Mouse (Mus musculus) thymus, postnatal 14 days (tissue): ENCODE measurements around the gene Agbl1.

ENCODE experiments used
- DNase-seq: peaks from one replicate; pipeline ENCODE4 v3.0.0; 2021

Agbl1 gene

DNA sequence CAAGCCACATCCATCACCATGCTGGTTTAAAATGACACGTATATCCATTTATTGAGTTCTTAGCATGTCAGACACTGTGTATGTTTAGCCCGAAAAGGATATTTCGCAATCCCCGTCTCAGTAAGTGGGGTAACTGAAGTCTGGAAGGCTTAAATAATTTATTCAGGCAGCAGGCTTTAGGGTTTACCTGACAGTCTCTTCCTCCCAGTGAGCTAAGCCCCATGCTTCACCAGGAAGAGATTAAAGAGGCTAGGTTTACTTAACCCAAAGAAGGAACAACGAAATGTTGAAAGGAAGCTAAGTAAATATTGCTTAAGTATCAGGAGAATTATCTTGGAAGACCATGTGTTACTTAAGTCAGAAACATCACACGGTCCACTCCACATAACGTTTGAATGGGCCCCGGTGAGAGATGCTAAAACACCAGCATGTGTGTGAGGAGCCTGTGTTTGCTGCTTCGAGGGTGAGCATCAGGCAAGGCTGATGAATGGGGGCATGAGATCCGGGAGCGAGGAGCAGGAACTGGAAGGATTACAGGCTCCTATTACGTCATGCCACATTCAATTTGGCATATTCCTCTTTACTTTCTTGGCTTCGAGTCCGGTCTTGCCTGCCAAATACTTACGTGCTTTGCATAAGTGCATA is 162.7 kb downstream of the Agbl1 start:
- no peak for DNase-seq

DNA sequence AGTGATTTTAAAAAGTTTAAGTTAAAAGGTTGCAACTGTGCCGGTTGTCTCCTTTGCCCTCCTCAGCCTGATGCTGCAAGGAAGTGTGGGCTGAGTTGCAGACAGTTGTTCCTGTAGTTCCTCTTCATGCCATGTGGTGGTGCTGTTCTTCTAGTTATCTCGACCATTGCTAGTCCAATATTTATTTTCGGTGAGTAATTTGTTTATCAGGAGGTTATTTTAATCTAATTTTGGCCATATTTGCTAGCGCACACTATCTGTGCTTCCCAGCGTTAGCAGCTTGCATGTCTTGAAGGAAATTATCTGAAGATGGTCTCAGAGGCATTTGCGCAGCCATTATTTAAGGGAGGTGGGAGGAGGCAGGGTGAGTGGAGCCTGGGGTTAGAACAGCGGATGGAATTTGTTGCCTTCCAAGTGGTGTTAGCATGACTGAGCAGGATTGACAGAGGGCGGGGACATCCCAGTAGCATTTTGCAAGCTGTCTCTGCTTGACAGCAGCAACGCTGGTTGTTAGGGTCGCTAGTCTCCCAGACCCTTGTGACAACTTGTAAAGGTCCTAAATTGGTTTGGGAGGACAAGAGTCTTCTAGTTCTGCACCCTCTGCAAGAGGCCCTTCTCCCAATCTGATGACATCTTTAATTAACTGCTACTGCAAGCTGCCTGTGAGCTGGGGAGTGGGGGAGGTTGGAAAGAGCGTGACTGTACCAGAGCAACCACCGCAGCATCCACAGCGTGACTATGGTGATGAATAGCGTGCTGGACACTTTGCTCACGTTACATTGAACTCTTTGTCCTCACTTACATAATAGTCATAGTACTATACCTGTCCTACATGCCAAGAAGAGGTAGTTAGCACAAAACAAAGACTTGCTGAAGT is 163.5 kb downstream of the Agbl1 start:
- peak; percentile 39 for DNase-seq

DNA sequence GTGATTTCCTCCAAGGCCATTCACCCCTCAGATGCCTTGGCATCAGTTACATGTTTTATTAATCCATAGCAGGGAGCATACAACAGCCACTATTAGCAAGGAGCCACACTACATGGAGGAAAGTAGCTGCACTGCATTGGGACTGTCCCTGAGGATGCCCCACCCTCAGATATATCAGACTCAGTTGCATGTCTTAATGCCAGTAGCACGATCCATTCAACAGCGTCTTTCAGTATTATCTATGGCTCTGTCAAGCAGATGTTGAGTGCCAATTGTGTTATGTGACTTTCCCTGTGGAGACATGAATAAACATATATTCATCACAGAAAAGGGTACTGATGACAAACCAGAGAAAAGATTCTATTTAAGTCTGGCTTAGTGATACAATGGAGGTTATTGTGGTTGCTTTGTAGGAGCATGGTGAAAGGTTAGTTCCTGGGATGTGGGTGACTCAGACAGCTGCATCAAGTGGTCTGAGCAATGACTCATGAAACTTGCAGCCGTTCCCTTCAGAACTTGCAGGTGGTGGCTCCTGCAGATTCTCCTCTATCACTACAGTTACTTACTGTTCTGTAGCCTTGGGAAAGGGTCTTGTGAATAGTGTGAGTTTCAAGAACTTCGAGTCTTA is 178.4 kb downstream of the Agbl1 start:
- peak; percentile 4 for DNase-seq

DNA sequence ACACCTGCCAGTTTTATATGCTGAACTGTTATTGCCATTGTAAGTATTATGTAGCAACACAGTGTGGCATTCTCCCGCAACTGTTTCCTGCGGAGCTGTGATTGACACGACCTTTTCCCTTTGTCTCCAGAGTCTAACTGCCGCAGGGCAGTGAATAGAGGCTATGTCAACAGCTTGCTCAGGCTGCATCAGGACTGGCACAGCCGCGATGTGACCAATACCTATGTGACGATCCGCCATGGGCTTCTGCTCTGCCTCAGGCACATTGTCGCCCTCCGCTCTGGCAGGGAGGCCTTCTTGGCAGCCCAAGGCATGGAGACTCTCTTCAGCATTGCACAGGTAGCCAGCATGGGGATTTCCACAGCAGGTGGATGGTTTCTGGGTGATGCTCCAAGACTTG is 179.3 kb downstream of the Agbl1 start:
- DNase-seq: no peak

DNA sequence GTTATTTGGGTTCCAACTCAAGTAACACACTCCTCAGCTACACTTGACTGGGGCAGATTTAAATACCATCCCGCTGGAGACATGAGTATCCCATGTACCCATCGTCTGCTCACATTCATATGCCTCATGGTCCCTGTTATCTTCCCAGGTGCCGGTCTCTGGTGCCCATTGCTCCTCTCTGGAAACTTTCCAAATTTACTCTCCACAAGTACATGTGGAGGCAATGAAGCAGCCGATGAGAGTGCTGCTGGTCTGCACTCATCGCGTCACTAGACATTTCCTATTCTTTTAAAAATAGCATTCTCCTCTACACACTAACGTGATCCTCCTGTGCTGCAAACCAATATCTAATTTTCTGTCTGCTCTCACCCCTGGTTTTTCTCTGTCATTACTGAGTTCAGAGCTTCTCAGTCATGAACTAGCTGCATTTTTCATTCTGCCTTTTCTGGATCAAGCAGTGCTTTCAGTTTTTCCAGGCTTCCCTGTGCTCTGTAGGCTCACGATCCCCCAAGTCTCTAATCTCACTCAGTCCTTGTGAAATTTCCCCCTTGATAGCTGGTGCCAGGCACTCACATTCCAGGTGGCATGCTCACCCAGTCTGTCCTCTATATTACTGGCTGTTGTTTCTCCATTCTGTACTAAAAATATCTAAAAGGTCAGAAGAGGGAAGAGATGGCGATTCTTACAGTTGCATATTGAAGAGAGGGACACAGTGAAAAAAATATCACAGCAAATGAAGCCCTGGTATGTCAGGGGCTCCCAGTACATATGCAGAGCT is 180.9 kb downstream of the Agbl1 start:
- no peak for DNase-seq

DNA sequence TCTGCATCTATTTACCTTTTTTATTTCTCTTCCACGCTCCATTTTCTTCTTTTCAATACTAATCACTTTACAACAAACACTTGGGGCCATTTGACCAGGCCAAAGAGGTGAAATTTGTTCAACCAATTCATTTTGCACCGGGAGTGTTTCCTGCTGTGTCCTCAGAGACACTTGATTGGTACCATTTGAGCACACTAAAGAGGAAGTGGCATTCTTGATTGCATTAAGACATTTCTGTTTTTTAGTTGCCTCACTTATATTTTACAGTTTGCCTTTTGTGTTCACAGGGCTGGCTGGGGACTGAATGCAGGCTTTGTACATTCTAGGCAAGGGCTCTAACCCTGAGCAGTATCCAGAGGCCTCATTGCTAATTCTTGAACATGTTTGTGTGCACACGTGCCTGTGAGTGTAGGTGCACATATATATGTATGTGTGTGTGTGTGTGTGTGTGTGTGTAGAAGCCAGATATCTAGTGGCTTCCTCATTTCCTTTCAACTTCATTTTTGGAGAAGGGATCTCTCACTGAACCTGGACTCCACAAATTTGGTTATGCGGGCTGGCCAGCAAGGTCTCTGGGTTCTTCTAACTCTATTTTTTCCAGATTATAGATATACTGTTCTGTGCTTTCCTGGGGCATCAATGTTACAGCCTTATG is 182.4 kb downstream of the Agbl1 start:
- no peak for DNase-seq

DNA sequence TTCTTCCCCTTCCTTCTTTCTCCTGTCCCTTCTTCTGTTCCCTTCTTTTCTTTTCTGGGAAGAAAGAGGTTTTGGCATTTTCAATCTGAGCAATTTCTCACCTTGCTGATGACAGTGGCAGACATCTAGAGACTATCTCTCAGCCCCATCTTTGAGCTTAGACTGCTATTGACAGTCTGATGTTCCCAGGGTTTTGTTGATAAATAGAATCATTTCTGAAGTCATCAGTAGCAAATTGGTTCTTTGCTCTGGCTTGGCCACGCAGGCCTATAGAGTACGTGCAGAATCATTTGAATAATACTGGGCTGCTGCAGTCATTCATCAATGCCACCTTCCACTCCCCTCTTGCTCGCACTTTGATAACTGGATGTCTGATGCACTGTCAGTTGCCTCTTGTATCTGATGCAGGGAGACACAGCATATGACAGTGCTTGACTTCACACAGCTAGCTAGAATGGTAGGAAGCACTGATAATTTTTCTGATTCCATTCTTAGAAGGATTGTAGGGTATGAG is 186.5 kb downstream of the Agbl1 start:
- no peak for DNase-seq

DNA sequence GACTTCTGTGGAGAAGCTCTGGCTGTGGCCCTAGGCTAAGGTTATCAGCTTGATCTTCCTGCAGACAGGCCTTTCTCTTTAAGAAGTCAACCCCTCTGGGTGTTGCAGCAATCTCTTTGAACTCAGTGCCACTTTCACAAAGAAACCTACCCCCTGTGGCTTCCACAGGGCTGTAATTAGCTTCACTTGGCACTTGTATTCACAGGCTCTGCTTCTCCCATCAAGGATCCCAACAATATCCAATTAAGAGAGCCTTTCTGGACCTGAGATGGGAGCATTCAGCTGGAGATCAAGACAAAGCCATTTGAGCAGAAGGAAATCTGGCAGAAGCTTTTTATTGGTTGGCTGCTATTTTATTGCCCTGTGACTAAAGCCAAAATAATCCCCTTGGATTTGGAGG is 208.9 kb downstream of the Agbl1 start:
- no peak for DNase-seq

DNA sequence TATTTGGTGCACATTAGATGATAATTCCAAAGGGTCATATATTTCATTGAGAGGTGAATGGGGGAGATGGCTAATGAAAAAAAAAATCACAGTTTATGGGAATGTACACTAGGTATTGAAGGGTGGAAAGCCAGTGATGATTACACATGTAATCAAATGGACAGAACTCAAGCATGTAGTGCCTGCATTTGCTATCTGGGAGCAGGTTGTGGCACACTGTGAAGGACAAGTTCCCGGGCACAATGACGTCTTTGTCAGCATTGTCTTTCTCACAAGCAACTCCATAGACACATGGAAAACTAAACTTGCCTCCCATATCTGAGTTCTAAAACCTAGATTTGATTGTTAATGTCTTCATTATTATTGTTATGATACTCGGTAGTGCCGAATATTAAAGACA is 209.3 kb downstream of the Agbl1 start:
- DNase-seq: no peak

DNA sequence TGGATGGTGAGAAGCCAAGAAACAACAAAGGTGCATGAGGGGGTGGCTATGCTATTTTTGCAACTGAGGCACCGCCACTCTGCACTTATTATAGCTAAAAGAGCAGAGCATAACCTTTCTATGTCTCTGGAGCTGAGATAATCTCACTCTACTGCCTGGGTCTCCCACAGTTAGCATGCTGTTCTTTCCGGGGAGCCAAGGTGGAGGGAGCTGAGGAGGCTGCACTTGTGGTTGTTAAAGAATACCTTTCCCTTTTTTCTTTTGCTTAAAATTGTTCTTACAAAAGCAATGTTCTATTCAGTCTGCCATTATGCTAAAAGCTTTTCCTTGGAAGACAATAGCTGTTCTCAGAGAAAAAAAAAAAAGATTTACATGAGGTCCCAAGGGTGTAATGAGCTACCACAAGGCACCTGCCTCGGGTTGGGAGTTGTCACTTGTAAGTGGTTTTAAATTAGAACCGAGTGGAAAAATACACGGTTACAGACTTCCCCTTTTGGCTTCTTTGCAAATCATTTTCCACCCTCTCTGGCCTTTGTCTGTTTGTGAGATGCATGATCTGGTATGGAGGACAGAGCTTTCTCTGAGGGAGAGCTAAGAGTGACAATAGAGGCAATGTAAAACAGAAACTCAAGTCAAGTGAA is 232.8 kb downstream of the Agbl1 start:
- no peak for DNase-seq

DNA sequence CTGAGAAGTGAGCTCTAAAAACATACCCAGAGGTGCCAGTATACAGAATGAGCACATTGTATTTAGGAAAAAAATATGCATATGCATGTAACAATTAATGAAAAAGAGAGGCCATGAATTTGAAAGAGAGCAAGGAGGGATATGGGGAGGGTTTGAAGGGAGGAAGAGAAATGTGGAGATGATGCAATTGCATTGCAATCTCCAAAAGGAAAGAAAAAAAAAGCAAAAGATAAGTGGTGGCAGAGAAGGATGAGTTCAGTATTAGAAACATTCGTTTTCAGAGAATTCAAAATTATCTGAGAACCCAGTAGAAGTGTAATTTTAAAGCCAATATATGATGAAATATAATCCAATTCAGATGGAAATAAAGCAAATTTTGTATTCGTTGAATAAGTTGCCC is 236.7 kb downstream of the Agbl1 start:
- DNase-seq: no peak

DNA sequence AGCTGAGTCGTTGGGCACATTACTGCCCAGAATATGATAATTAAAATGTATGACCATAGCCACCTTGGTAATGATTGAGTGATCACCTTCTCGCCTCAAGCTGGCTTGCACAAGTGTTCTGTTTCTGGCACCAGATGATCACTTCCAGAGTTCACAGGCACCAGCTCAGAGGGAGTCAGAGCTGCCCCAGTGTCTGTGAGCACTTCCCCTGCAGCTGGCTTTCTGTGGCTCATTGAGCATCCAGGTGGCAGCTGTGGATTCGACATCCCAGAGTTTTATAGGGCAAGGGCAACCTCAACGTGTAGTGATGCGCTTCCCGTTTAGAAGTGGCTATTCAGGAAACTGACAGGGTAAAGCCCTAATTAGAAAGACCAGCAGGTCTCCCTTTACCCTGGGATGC is 244.5 kb downstream of the Agbl1 start:
- DNase-seq: no peak

DNA sequence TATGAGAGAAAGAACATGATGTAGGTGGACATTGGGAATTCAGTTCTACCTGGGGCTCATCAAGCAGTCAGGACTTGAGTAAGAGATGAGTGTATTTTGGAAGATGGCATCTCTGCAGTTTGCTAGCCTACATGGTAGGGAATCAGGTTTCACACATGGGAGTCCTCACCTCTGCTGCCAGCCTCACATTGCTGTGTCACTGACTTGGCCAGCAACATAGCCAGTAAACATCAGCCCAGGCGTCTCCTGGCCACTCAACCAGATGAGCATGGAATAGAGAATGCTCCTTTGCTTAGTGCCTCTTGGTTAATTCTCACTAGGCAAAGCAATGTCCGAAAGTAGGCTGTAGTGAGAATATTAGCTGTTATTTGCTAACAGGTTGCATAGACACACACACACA is 255.9 kb downstream of the Agbl1 start:
- DNase-seq: no peak

DNA sequence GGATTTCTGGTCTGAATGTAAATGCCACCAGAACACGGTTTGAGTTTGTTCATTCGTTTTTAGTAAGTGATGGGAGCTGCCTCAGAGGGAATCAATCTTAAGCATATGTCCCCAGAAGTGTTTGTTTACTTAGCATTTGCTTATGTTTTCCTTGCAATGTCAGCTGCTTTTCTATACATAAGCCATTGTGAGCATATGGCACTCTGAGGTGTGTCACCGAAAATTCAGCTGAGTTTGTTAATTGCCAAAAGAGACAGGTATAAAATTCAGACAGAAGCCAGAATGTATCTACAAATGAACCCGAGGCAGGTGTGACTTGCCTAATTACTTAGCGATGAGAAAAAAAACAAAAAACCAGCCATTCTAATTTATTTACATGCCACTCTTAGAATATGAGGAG is 257.8 kb downstream of the Agbl1 start:
- no peak for DNase-seq

DNA sequence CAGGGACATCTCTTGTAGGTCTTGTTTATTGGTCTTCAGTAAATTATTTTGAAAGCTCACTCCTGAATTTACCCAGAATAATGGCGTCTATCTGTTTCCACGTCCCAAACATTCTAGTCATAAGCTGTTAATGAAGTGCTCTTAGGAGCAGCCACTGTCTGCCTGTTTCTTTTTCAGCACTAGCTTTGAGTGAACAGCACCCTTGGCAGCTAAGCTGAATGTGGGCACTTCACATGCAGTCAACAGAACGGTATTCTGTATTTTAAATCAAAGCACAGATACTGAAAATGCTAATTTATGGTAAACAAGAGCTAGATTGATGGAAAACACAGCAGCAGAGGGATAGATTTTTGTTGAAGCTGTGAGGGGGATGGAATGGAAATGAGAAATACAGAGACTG is 294.6 kb downstream of the Agbl1 start:
- no peak for DNase-seq

DNA sequence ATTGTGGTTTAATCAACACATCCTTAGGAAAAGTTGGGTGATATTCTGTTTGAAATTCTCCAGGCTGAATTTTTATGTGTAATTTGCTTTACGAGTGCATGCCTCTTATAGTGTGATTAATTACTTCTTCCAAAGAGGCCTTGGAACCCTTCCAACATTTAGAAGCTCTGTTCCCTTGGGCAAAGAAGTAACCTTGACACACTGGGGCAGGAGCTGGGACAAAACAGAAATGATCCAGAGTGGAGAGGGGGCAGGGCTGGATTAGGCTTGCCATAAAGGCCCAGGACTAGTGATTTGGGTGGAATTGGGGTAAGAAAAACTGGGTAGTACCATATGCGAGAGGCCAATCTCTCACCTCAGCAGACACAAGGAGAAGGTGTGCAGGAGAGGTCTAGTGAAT is 316.8 kb downstream of the Agbl1 start:
- no peak for DNase-seq

DNA sequence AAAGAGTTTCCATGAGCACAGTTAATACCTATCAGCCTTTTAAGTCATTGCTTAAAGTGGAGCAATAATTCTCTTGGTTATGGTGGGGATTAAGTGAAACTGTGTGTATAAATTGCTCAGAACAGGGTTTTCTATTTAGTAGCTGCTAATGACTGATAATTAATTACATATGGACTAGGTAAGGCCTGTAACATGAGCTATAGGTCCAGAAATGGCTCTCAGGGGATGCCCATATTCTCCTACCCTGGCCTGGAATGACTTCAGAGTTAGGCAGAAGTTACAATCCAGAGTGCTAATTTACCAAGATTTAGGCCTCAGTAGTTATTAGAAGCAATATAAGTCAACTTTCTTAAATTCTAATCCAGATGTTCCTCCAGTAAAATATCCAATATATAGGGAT is 317.6 kb downstream of the Agbl1 start:
- DNase-seq: no peak

DNA sequence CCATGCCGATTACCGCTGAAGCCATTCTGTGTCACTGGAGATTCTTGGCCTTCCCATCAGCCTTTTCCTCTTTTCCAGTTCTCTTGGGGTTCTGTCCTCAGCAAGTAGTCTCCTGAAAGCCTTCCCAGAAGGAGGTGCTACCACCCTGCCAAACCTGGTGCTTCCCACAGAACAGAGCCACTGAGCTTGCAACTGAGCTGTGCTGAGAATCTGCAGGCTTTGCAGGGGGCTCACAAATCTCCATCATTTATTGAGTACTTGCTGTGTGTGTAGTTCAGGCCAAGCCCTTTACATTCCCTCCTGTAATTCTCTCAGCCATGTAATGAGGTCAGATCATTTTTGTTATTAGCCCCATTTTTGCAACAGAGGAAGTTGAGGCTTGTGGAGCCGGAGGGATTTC is 322.2 kb downstream of the Agbl1 start:
- no peak for DNase-seq

DNA sequence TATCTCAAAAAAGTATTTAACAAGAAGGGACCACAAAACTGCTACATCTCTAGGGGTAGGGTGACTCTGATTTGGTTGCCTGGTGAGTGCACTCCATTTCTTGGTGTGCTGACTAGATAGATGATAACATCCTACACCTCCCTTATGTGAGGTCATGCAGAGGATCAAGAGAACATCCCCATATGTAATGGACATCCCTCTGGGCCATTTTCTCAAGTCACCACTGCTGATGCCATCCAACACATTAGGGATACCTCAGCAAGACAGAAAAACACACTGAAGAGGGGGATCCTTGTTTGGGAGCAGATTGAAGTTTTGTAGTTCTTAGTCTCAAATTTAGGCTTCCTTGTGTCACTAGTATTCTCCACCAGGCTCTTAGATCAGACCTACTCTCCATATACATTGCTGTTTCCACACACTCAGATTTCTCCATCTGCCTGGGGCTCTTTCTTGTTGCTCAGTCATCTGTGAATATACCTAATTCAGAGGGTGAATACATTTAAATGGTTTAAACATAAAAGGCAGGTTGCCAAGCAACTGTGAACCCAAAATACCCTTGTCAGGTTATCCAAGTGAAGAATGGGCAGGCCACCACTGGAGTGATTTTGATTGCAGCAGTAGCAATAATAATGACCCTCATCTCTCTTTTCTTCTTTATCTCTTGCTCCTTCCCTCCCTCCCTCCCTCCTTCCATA is 331.0 kb downstream of the Agbl1 start:
- DNase-seq: no peak

DNA sequence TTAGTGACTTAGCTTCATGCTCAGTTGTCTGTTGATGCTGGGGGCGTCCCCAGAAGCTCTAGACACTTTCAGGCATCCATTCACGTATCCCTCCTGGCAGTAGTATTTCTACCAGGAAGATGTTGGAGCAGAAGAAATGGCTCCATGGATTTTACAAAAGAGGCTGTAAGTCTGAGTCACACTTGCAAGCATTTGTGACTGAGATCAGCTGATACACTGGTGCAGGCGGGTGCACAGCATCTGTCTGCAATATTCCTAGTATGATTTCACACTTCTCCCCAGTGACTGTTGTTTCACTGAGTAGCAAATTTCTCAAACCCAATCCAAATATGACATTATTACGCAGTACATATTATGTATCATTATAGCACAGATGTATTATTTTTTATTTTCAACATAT is 332.8 kb downstream of the Agbl1 start:
- no peak for DNase-seq

DNA sequence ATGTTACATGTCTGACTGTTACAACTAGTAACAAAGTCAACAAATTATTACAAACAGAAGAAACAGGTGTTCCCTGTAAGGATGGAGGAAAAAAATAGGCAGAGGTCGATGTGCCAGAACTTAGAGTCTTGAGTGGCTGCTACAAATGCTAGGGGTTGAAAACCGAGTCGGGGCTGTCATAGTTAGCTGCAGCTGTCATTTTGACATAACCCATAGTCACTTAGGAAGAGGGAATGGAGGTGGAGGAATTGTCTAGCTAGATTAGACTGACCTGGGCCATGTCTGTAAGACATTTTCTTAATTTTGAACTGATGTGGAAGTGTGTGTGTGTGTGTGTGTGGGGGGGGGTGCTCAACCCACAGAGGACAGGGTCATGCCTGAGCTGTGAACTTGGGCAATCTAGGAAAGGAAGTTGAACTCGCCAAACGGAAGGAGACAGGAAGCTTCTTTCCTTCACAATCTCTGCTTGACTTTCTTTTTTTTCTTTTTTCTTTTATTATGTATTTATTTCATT is 364.9 kb downstream of the Agbl1 start:
- DNase-seq: no peak
